Mouse (Mus musculus) myocyte (in vitro differentiated cells): ENCODE measurements around the gene Aarsd1. TPM values are rescaled to one million over a fixed set of nuclear protein-coding genes. Genes with fewer than 3 reads are reported as not detected.

Experiments used
- H3K27me3 ChIP-seq: one replicate; pipeline ENCODE4 v1.6.1; 2011; ENCODE audit not compliant: control insufficient read depth, insufficient read depth, insufficient read length
- H3K36me3 ChIP-seq: one replicate; pipeline ENCODE4 v1.6.1; 2011; ENCODE audit not compliant: control insufficient read depth, insufficient read depth
- H3K4me2 ChIP-seq: one replicate; pipeline ENCODE4 v1.6.1; 2011; ENCODE audit warnings: low read depth, control low read depth
- H3K4me3 ChIP-seq: one replicate; pipeline ENCODE4 v1.5.1; 2011; ENCODE audit warnings: mild to moderate bottlenecking, control low read depth, moderate library complexity
- H3K79me2 ChIP-seq: one replicate; pipeline ENCODE4 v1.6.1; 2011; ENCODE audit not compliant: control insufficient read depth, insufficient read depth
- H3ac ChIP-seq: one replicate; pipeline ENCODE4 v1.6.1; 2011; ENCODE audit not compliant: control insufficient read depth, insufficient read length
- CEBPB ChIP-seq: IDR thresholded peaks from 2 replicates; pipeline ENCODE4 v1.6.1; 2011; ENCODE audit warnings: mild to moderate bottlenecking, moderate library complexity; ENCODE audit not compliant: poor library complexity, insufficient read depth, severe bottlenecking
- E2F4 ChIP-seq: IDR thresholded peaks from one replicate; pipeline ENCODE4 v1.6.1; 2011; ENCODE audit warnings: mild to moderate bottlenecking, control low read depth, moderate library complexity; ENCODE audit not compliant: insufficient read depth
- MAX ChIP-seq: IDR thresholded peaks from one replicate; pipeline ENCODE4 v1.6.1; 2011; ENCODE audit warnings: low read depth, mild to moderate bottlenecking, control low read depth
- MYOD1 ChIP-seq, 3 experiments: IDR thresholded peaks; one replicate each; pipeline ENCODE4 v1.6.1; 2011; ENCODE audit warnings: control low read depth in 2 of 3, low read depth in 2 of 3, mild to moderate bottlenecking in 2 of 3, moderate library complexity in 1 of 3; ENCODE audit not compliant: insufficient read length in 2 of 3, control insufficient read depth in 1 of 3
- MYOG ChIP-seq, 3 experiments: IDR thresholded peaks; one replicate each; pipeline ENCODE4 v1.6.1; 2011; ENCODE audit warnings: control low read depth in 2 of 3, low read depth in 2 of 3, mild to moderate bottlenecking in 2 of 3; ENCODE audit not compliant: insufficient read length in 2 of 3, control insufficient read depth in 1 of 3, insufficient read depth in 1 of 3
- POLR2AphosphoS2 ChIP-seq: IDR thresholded peaks from one replicate; pipeline ENCODE4 v1.6.1; 2011; ENCODE audit warnings: low read depth, control low read depth; ENCODE audit not compliant: insufficient read length
- SRF ChIP-seq: IDR thresholded peaks from one replicate; pipeline ENCODE4 v1.6.1; 2011; ENCODE audit warnings: low read depth; ENCODE audit not compliant: control insufficient read depth, insufficient read length
- TCF12 ChIP-seq: IDR thresholded peaks from one replicate; pipeline ENCODE4 v1.6.1; 2011; ENCODE audit warnings: mild to moderate bottlenecking, control low read depth; ENCODE audit not compliant: poor library complexity, insufficient read depth, severe bottlenecking
- TCF3 ChIP-seq: IDR thresholded peaks from one replicate; pipeline ENCODE4 v1.6.1; 2011; ENCODE audit warnings: low read depth, control low read depth; ENCODE audit not compliant: insufficient read length
- USF1 ChIP-seq: IDR thresholded peaks from one replicate; pipeline ENCODE4 v1.6.1; 2011; ENCODE audit warnings: low read depth, mild to moderate bottlenecking, control low read depth, moderate library complexity
- polyA plus RNA-seq: library from polyadenylated mRNA; unstranded; fragments of >200 nt; fragmentation: generic; extraction: Trizol; gene quantifications from one replicate; pipeline ENCODE4 v1.2.1, GENCODE M21; 2012; ENCODE audit warnings: missing spikeins

The Aarsd1 gene
- polyA plus RNA-seq, 1 experiment: 31.2 TPM

DNA sequence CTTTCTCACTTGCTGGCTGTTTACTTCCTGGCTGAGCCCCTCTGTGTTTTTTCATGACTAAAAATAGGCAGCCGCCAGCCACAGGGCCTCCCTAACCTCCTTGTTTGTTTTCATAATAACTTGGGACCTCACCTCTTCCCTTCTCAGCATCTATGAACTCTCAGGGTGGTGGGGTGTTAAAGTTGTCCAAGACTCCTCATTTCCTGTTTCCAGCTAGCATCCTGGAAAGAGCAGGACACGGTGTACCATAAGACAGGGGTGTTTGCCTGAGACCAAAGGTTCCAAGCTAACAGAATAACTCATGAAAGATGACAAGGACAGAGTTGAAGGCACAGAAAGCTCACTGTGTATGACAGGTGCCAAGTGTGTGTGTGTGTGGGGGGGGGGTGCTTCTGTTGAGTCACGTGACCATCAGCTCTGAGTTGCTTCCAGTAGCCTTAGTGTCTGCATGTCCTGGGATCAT lies 56.7 kb downstream of the Aarsd1 start:
- Histone ChIP-seq H3K27me3 (peaks cover 19% of the 10 kb centered on the region), H3K4me2 (no peak overlapping the region), H3K79me2 (no peaks in the 10 kb centered on the region), H3K36me3 (no peaks in the 10 kb centered on the region), H3ac (no peak overlapping the region), H3K4me3 (no peak overlapping the region)
- TF ChIP-seq MAX: no peak
- no peak for TF ChIP-seq TCF12
- TF ChIP-seq USF1: peak; percentile 71

DNA sequence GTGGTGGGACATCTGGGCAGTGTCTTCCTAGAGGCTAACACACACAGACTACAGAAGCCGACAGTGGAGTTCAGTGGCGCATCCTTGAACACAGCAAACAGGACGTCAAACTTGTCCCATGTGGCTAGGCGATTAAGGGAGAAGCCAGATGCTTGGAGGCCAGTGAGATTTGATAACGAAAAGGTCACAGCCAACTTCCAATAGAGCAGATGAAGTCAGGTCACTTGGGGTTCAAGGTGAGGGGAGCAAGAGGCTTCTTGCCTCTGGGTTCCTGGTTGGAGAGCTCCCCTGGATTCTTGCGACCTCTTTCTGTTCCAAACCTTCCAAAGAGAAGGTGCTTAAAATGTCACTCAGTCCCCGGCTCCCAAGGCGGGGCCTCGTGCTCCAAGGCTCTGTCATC lies 57.6 kb downstream of the Aarsd1 start:
- Histone ChIP-seq H3K4me2 (no peak overlapping the region), H3K79me2 (no peaks in the 10 kb centered on the region), H3ac (no peak overlapping the region), H3K36me3 (no peaks in the 10 kb centered on the region), H3K4me3 (no peak overlapping the region), H3K27me3 (peaks cover 14% of the 10 kb centered on the region)
- no peak for TF ChIP-seq CEBPB
- TF ChIP-seq USF1: no peak
- no peak for TF ChIP-seq POLR2AphosphoS2

DNA sequence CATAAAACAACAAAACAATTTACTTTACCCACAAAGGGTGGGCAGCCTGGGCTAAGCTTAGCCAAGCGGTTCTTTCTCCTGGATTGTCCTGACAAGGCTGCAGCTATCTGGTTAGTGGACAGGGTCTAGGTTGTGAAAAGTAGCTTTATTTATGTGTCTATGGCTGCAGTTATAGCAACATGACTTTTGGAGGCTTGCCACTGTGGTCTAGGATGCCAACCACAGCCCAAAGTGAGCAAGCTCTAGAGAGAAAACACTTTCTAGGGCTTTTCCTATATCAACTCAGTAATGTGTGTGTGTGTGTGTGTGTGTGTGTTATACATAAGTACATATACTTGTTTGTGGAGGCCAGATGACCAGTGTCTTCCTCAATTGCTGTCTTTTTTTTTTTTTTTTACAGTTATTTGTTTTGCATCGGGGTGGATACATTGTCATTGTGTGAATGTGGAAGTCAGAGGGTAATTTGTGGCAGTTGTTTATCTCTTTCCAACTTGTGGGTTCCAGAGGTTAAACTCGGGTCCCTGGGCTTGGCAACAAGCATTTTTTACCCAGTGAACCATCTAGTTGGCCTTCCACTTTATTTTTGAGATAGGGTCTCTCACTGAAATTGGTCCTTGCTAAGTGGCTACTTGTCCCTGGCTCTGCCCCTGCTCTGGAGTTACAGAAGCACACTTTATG lies 59.8 kb downstream of the Aarsd1 start:
- H3K36me3 ChIP-seq: no peaks in the 10 kb centered on the region
- H3K27me3 ChIP-seq: peaks cover 16% of the 10 kb centered on the region
- no peaks in the 10 kb centered on the region for H3K79me2 ChIP-seq
- H3ac ChIP-seq: no peak overlapping the region
- H3K4me3 ChIP-seq: no peak overlapping the region
- no peak for TF ChIP-seq MYOD1 (IDR thresholded peaks at IDR 0.05; ENCODE audit: control insufficient read depth in 1 of 3, insufficient read length in 2 of 3, low read depth in 2 of 3)
- no peak for TF ChIP-seq USF1
- no peak for TF ChIP-seq SRF
- TF ChIP-seq E2F4: no peak
- TF ChIP-seq MYOG (IDR thresholded peaks at IDR 0.05; ENCODE audit: control insufficient read depth in 1 of 3, insufficient read depth in 1 of 3, insufficient read length in 2 of 3, low read depth in 2 of 3): no peak
- TF ChIP-seq CEBPB: no peak
- TF ChIP-seq MAX: no peak
- no peak for TF ChIP-seq TCF12
- TF ChIP-seq TCF3: no peak
- H3K4me2 ChIP-seq: no peak overlapping the region

Other genes starting within 250 kb of the Aarsd1 start
- 1.3 TPM for gene Cntnap1, start 247.1 kb downstream of the Aarsd1 start, polyA plus RNA-seq
- gene Plekhh3, start 246.3 kb downstream of the Aarsd1 start, polyA plus RNA-seq: 53.6 TPM
- gene Ccr10, start 242.2 kb downstream of the Aarsd1 start, polyA plus RNA-seq: 0.56 TPM
- 13.7 TPM for gene Ezh1, start 191.2 kb downstream of the Aarsd1 start, polyA plus RNA-seq
- 2.5 TPM for gene Ramp2, start 171.6 kb downstream of the Aarsd1 start, polyA plus RNA-seq
- 141 TPM for gene Vps25, start 163.9 kb downstream of the Aarsd1 start, polyA plus RNA-seq
- 0.19 TPM for gene Wnk4, start 157.0 kb downstream of the Aarsd1 start, polyA plus RNA-seq
- 0.07 TPM for gene Cntd1, start 138.6 kb downstream of the Aarsd1 start, polyA plus RNA-seq
- 155 TPM for gene Coa3, start 138.5 kb downstream of the Aarsd1 start, polyA plus RNA-seq
- gene Becn1, start 115.3 kb downstream of the Aarsd1 start, polyA plus RNA-seq: 134 TPM
- 89.0 TPM for gene Psme3, start 101.4 kb downstream of the Aarsd1 start, polyA plus RNA-seq
- 1.2 TPM for gene Aoc2, start 92.6 kb downstream of the Aarsd1 start, polyA plus RNA-seq
- 0.02 TPM for gene Aoc3, start 87.0 kb downstream of the Aarsd1 start, polyA plus RNA-seq
- not detected for gene G6pc, start 50.1 kb downstream of the Aarsd1 start, polyA plus RNA-seq
- gene Gm27029, start 7.2 kb upstream of the Aarsd1 start, polyA plus RNA-seq: 3.8 TPM
- gene Rundc1, start 7.5 kb upstream of the Aarsd1 start, polyA plus RNA-seq: 13.6 TPM
- 58.8 TPM for gene Ptges3l, start 7.7 kb upstream of the Aarsd1 start, polyA plus RNA-seq
- 2,022 TPM for gene Rpl27, start 24.7 kb upstream of the Aarsd1 start, polyA plus RNA-seq
- gene Ifi35, start 30.8 kb upstream of the Aarsd1 start, polyA plus RNA-seq: 24.8 TPM
- 20.9 TPM for gene Rnd2, start 47.4 kb upstream of the Aarsd1 start, polyA plus RNA-seq
- 283 TPM for gene Vat1, start 48.6 kb upstream of the Aarsd1 start, polyA plus RNA-seq
- 1.0 TPM for gene Brca1, start 134.3 kb upstream of the Aarsd1 start, polyA plus RNA-seq
- gene Nbr1, start 134.5 kb upstream of the Aarsd1 start, polyA plus RNA-seq: 33.0 TPM
- 1.8 TPM for gene Tmem106a, start 164.6 kb upstream of the Aarsd1 start, polyA plus RNA-seq
- not detected for gene Gm11634, start 181.6 kb upstream of the Aarsd1 start, polyA plus RNA-seq
- 8.5 TPM for gene Rdm1, start 209.6 kb upstream of the Aarsd1 start, polyA plus RNA-seq
- 7.7 TPM for gene Arl4d, start 247.9 kb upstream of the Aarsd1 start, polyA plus RNA-seq